Mouse (Mus musculus): ENCODE results near the gene Cd27. TPM values are rescaled to one million over a fixed set of nuclear protein-coding genes. Genes with fewer than 3 reads are reported as not detected.
"Not testable (repeated sequence)": the region's sequence is repeated elsewhere in the genome, so short reads cannot be mapped to it uniquely, and the experiment has no call there.

Cd27 gene
- polyA plus RNA-seq (2015; fragmentation: Nextera tagmentation; extraction: Ambion mirVana): 1.5 and 2.2 TPM in 2 replicates

- Histone ChIP-seq H3K9ac (0 out of 2 replicates have a peak within 1 kb of the TSS, but pooled peaks have one; percentile 24), H3K9me3 (no peaks in the 10 kb centered on the region), H3K4me1 (replicated peaks) (peaks cover 6% of the 10 kb centered on the region), H3K4me3 (no peak within 1 kb of the TSS), H3K27me3 (0 out of 2 replicates have a peak, but pooled peaks cover 4% of the 10 kb centered on the region), H3K36me3 (no peaks in the 10 kb centered on the region), H3K27ac (no peak within 1 kb of the TSS), H3K4me2 (no peak within 1 kb of the TSS)
- WGBS: 22% methylated on average over 6 of the region's 6 CpGs
- no peak for ATAC-seq (ENCODE audit: low FRiP score)
Observed at GRCm38 (mm10) chr6:125236782-125237181, at the start of gene Cd27. Gene Cd27 (minus strand): TSS chr6:125237010.

GRCm38 (mm10) chr6:125285890-125286289, 49.1 kb upstream of the Cd27 start, which contains the start of gene Tuba3a:
Gene Tuba3a (minus strand): TSS chr6:125286042.
- no peak within 1 kb of the TSS for H3K4me3 ChIP-seq
- no peak within 1 kb of the TSS for H3K9ac ChIP-seq
- no peaks in the 10 kb centered on the region for H3K27me3 ChIP-seq
- no peaks in the 10 kb centered on the region for H3K36me3 ChIP-seq
- WGBS: 97% methylated on average over 22 of the region's 22 CpGs
- H3K4me2 ChIP-seq: no peak within 1 kb of the TSS
- no peaks in the 10 kb centered on the region for H3K4me1 ChIP-seq (replicated peaks)
- no peak within 1 kb of the TSS for H3K27ac ChIP-seq
- no peak for ATAC-seq (ENCODE audit: low FRiP score)
- no peaks in the 10 kb centered on the region for H3K9me3 ChIP-seq

GRCm38 (mm10) chr6:125284751-125285150, 47.9 kb upstream of the Cd27 start:
- Histone ChIP-seq H3K27ac (no peak overlapping the region), H3K4me1 (replicated peaks) (no peaks in the 10 kb centered on the region), H3K4me2 (no peak overlapping the region), H3K4me3 (no peak overlapping the region), H3K27me3 (no peaks in the 10 kb centered on the region), H3K9me3 (no peaks in the 10 kb centered on the region), H3K36me3 (no peaks in the 10 kb centered on the region), H3K9ac (no peak overlapping the region)
- 92% methylated on average over 7 of the region's 7 CpGs for WGBS
- ATAC-seq (ENCODE audit: low FRiP score): no peak

- Histone ChIP-seq H3K27ac (no peak overlapping the region), H3K36me3 (no peaks in the 10 kb centered on the region), H3K4me1 (replicated peaks) (no peaks in the 10 kb centered on the region), H3K4me3 (no peak overlapping the region), H3K27me3 (no peaks in the 10 kb centered on the region), H3K9ac (no peak overlapping the region), H3K4me2 (no peak overlapping the region), H3K9me3 (no peaks in the 10 kb centered on the region)
- WGBS: 49% methylated on average over 8 of the region's 8 CpGs
- ATAC-seq (ENCODE audit: low FRiP score): no peak
Observed at GRCm38 (mm10) chr6:125284250-125284649, 47.4 kb upstream of the Cd27 start.

GRCm38 (mm10) chr6:125282721-125283120, 45.9 kb upstream of the Cd27 start:
- not testable (repeated sequence) for H3K9me3 ChIP-seq; H3K27ac ChIP-seq; H3K9ac ChIP-seq; H3K4me2 ChIP-seq; H3K4me1 ChIP-seq (replicated peaks); H3K36me3 ChIP-seq; H3K4me3 ChIP-seq; ATAC-seq (ENCODE audit: low FRiP score); H3K27me3 ChIP-seq
- WGBS: 94% methylated on average over 13 of the region's 13 CpGs

GRCm38 (mm10) chr6:125279729-125280128, 42.9 kb upstream of the Cd27 start:
- Histone ChIP-seq H3K4me2 (no peak overlapping the region), H3K27ac (no peak overlapping the region), H3K27me3 (no peaks in the 10 kb centered on the region), H3K36me3 (no peaks in the 10 kb centered on the region), H3K4me3 (no peak overlapping the region), H3K9ac (no peak overlapping the region), H3K9me3 (no peaks in the 10 kb centered on the region), H3K4me1 (replicated peaks) (no peaks in the 10 kb centered on the region)
- WGBS: 59% methylated on average over 8 of the region's 8 CpGs
- no peak for ATAC-seq (ENCODE audit: low FRiP score)

- no peak overlapping the region for H3K9ac ChIP-seq
- H3K9me3 ChIP-seq: no peaks in the 10 kb centered on the region
- no peak overlapping the region for H3K4me3 ChIP-seq
- peaks cover 13% of the 10 kb centered on the region; the same call in 1 of the 2 replicates for H3K27me3 ChIP-seq
- no peak overlapping the region for H3K27ac ChIP-seq
- H3K36me3 ChIP-seq: no peaks in the 10 kb centered on the region
- 60% methylated on average over 15 of the region's 15 CpGs for WGBS
- ATAC-seq (ENCODE audit: low FRiP score): no peak
- H3K4me2 ChIP-seq: no peak overlapping the region
- peaks cover 3% of the 10 kb centered on the region for H3K4me1 ChIP-seq (replicated peaks)
Observed at GRCm38 (mm10) chr6:125274841-125275563, 38.2 kb upstream of the Cd27 start.

GRCm38 (mm10) chr6:125272228-125272785, 35.5 kb upstream of the Cd27 start:
- H3K4me2 ChIP-seq: no peak overlapping the region
- peaks cover 3% of the 10 kb centered on the region for H3K4me1 ChIP-seq (replicated peaks)
- no peak overlapping the region for H3K27ac ChIP-seq
- H3K36me3 ChIP-seq: no peaks in the 10 kb centered on the region
- H3K27me3 ChIP-seq: peaks cover 16% of the 10 kb centered on the region; the same call in 1 of the 2 replicates
- H3K9ac ChIP-seq: no peak overlapping the region
- H3K9me3 ChIP-seq: no peaks in the 10 kb centered on the region
- WGBS: 79% methylated on average over 10 of the region's 10 CpGs
- ATAC-seq (ENCODE audit: low FRiP score): no peak
- no peak overlapping the region for H3K4me3 ChIP-seq

GRCm38 (mm10) chr6:125271455-125272227, 34.8 kb upstream of the Cd27 start:
- H3K4me2 ChIP-seq: peak overlapping the region; percentile 44

GRCm38 (mm10) chr6:125268799-125269198, 32.0 kb upstream of the Cd27 start:
- Histone ChIP-seq H3K4me2 (no peak overlapping the region), H3K27me3 (peaks cover 14% of the 10 kb centered on the region; the same call in 1 of the 2 replicates), H3K36me3 (no peaks in the 10 kb centered on the region), H3K27ac (no peak overlapping the region), H3K4me1 (replicated peaks) (peaks cover 3% of the 10 kb centered on the region), H3K9ac (no peak overlapping the region), H3K9me3 (no peaks in the 10 kb centered on the region), H3K4me3 (no peak overlapping the region)
- WGBS: 55% methylated on average over 6 of the region's 6 CpGs
- ATAC-seq (ENCODE audit: low FRiP score): no peak

More at GRCm38 (mm10) chr6:125271455-125272227, 34.8 kb upstream of the Cd27 start:
- peaks cover 3% of the 10 kb centered on the region for H3K4me1 ChIP-seq (replicated peaks)
- peaks cover 16% of the 10 kb centered on the region; the same call in 1 of the 2 replicates for H3K27me3 ChIP-seq
- ATAC-seq (ENCODE audit: low FRiP score): peak; percentile 88
- no peak overlapping the region for H3K4me3 ChIP-seq
- no peaks in the 10 kb centered on the region for H3K9me3 ChIP-seq
- WGBS: 22% methylated on average over 17 of the region's 17 CpGs
- H3K9ac ChIP-seq: no peak overlapping the region
- H3K27ac ChIP-seq: no peak overlapping the region
- H3K36me3 ChIP-seq: no peaks in the 10 kb centered on the region

GRCm38 (mm10) chr6:125267469-125267868, 30.7 kb upstream of the Cd27 start:
- H3K27ac ChIP-seq: no peak overlapping the region
- WGBS: 85% methylated on average over 3 of the region's 3 CpGs
- no peaks in the 10 kb centered on the region for H3K36me3 ChIP-seq
- H3K4me2 ChIP-seq: no peak overlapping the region
- peaks cover 9% of the 10 kb centered on the region; the same call in 1 of the 2 replicates for H3K27me3 ChIP-seq
- no peak overlapping the region for H3K9ac ChIP-seq
- H3K9me3 ChIP-seq: no peaks in the 10 kb centered on the region
- peaks cover 3% of the 10 kb centered on the region for H3K4me1 ChIP-seq (replicated peaks)
- no peak overlapping the region for H3K4me3 ChIP-seq
- ATAC-seq (ENCODE audit: low FRiP score): no peak

- not testable (repeated sequence) for H3K9ac ChIP-seq; H3K4me2 ChIP-seq; ATAC-seq (ENCODE audit: low FRiP score); H3K4me1 ChIP-seq (replicated peaks); H3K27ac ChIP-seq; H3K4me3 ChIP-seq; H3K27me3 ChIP-seq; H3K9me3 ChIP-seq; H3K36me3 ChIP-seq
- WGBS: 70% methylated on average over 6 of the region's 6 CpGs
Observed at GRCm38 (mm10) chr6:125266600-125266999, 29.8 kb upstream of the Cd27 start.
